In the genomic region with DNA sequence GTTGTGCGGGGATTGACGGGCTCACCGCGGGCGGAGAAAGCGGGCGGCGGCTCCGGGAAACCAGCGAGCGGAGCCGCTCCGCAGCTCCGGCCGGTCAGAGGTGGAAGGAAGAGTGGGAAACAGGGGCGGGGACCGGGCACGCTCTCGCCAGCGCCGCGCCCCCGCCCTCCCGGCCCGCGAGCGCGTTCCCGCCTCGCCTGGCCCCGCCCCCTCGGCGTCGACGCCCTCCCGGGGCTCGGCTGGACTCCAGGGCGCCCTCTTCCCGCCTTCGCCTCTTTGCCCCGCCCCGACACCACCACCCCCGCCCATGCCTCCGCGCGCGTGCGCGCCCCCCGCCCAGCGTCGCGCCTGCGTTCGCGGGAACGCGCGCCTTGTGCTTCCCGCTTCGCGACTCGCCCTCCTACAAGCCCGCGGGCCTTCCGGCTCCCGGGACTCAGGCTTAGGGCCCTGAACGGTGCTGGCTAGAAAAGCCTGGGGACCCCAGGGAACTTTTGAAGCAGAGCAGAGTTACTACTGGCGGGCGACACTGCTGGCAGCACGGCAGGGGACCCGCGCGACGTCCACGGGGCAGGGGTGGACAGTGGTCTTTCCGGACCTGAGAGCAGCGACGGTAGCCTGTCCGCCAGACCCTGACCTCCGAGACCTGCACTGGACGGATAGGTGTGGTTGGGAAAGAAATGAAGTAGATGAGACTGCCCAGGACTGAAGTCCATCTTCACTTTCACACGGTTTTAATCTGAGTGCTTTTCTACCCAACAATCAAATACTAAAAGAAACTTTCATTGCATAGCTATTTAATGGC, we compare ENCODE assay signal across 8 mouse cellular contexts. TPM values are rescaled to one million over a fixed set of nuclear protein-coding genes. Genes with fewer than 3 reads are reported as not detected.
DNase-seq lines count a peak whose midpoint lies in the region; ATAC-seq and TF ChIP-seq lines count a peak whose summit lies in the region.

TSS of gene Ptbp3 (minus strand) at position 190 of the 802 bp plus-strand sequence.

- H3K4me3 ChIP-seq in embryonic facial prominence, embryonic 13.5 days = peak within 1 kb of the TSS; percentile 77
- H3K4me3 ChIP-seq in kidney, adult 2 months (ENCODE audit: insufficient read depth, low read depth, low read length) = peak within 1 kb of the TSS; percentile 97
- H3K4me3 ChIP-seq in limb, embryonic 12.5 days (replicated peaks) = peak within 1 kb of the TSS; percentile 83
- H3K4me3 ChIP-seq in midbrain, embryonic 15.5 days = peak within 1 kb of the TSS; percentile 97
- H3K4me3 ChIP-seq in spleen, adult 2 months (ENCODE audit: extremely low read depth, insufficient read depth, insufficient read length) = peak within 1 kb of the TSS; percentile 100

- peak within 1 kb of the TSS; percentile 94 for H3K27ac ChIP-seq in embryonic facial prominence, embryonic 13.5 days
- peak within 1 kb of the TSS; percentile 97 for H3K27ac ChIP-seq in kidney, adult 2 months (ENCODE audit: insufficient read depth, low read depth, low read length)
- peak within 1 kb of the TSS; percentile 93 for H3K27ac ChIP-seq in limb, embryonic 12.5 days
- peak within 1 kb of the TSS; percentile 94 for H3K27ac ChIP-seq in midbrain, embryonic 15.5 days
- H3K27ac ChIP-seq in spleen, adult 2 months (ENCODE audit: insufficient read depth, low read length) = peak within 1 kb of the TSS; percentile 100

- H3K4me1 ChIP-seq in embryonic facial prominence, embryonic 13.5 days = peaks cover 14% of the 10 kb centered on the region
- H3K4me1 ChIP-seq in kidney, adult 2 months (ENCODE audit: control insufficient read depth, insufficient read depth, low read length) = peaks cover 14% of the 10 kb centered on the region
- H3K4me1 ChIP-seq in limb, embryonic 12.5 days (replicated peaks) = peaks cover 10% of the 10 kb centered on the region
- H3K4me1 ChIP-seq in midbrain, embryonic 15.5 days = peaks cover 10% of the 10 kb centered on the region
- H3K4me1 ChIP-seq in spleen, adult 2 months (ENCODE audit: control insufficient read depth, insufficient read depth, insufficient read length) = peaks cover 7% of the 10 kb centered on the region

- no peaks in the 10 kb centered on the region for H3K9me3 ChIP-seq in embryonic facial prominence, embryonic 13.5 days
- no peaks in the 10 kb centered on the region for H3K9me3 ChIP-seq in limb, embryonic 12.5 days
- H3K9me3 ChIP-seq in midbrain, embryonic 15.5 days = no peaks in the 10 kb centered on the region

- H3K36me3 ChIP-seq in embryonic facial prominence, embryonic 13.5 days = no peaks in the 10 kb centered on the region
- H3K36me3 ChIP-seq in kidney, adult 2 months (ENCODE audit: control insufficient read depth, insufficient read depth, low read length) = no peaks in the 10 kb centered on the region
- no peaks in the 10 kb centered on the region for H3K36me3 ChIP-seq in limb, embryonic 12.5 days
- no peaks in the 10 kb centered on the region for H3K36me3 ChIP-seq in midbrain, embryonic 15.5 days (replicated peaks)
- H3K36me3 ChIP-seq in spleen, adult 2 months (ENCODE audit: control insufficient read depth, insufficient read depth, low read length) = no peaks in the 10 kb centered on the region

- peak; percentile 89 for ATAC-seq in embryonic facial prominence, embryonic 13.5 days (ENCODE audit: insufficient number of reproducible peaks, insufficient read depth, low FRiP score, low TSS enrichment, low read depth)
- ATAC-seq in limb, embryonic 12.5 days (ENCODE audit: insufficient number of reproducible peaks, insufficient read depth, low FRiP score, low TSS enrichment, low read depth) = peak; percentile 94
- ATAC-seq in midbrain, embryonic 15.5 days (replicated peaks) = peak; percentile 94

- peak within 1 kb of the TSS; percentile 81 for H3K4me2 ChIP-seq in embryonic facial prominence, embryonic 13.5 days
- H3K4me2 ChIP-seq in limb, embryonic 12.5 days = peak within 1 kb of the TSS; percentile 71
- peak within 1 kb of the TSS; percentile 86 for H3K4me2 ChIP-seq in midbrain, embryonic 15.5 days

- TF ChIP-seq POLR2A in kidney, adult 2 months (IDR thresholded peaks at IDR 0.05; ENCODE audit: low read depth, low read length) = peak; percentile 44
- peak; percentile 69 for TF ChIP-seq POLR2A in spleen, adult 2 months (IDR thresholded peaks at IDR 0.05; ENCODE audit: low read depth, low read length)

- DNase-seq in 3134 (ENCODE audit: extremely low read depth, insufficient read length, low spot score) = peak; percentile 97
- peak; percentile 96 to 98 for DNase-seq in adrenal gland, postnatal 36 days
- DNase-seq in heart, adult 18-20 months = peak; percentile 92 to 95
- DNase-seq in kidney, adult 2 months = peak; percentile 96
- DNase-seq in spleen, adult 2 months (ENCODE audit: low read depth in 1 of 2, low spot score in 2 of 2) = peak; percentile 85 to 90

- TF ChIP-seq CTCF in kidney, adult 2 months (conservative IDR thresholded peaks at IDR 0.05; ENCODE audit: insufficient read depth, insufficient read length, low read depth, low read length) = no peak
- no peak for TF ChIP-seq CTCF in spleen, adult 2 months (IDR thresholded peaks at IDR 0.05; ENCODE audit: extremely low read depth, insufficient read depth, insufficient read length, insufficient replicate concordance)

- H3K9ac ChIP-seq in embryonic facial prominence, embryonic 13.5 days = peak within 1 kb of the TSS; percentile 91
- H3K9ac ChIP-seq in limb, embryonic 12.5 days (replicated peaks) = peak within 1 kb of the TSS; percentile 91
- peak within 1 kb of the TSS; percentile 94 for H3K9ac ChIP-seq in midbrain, embryonic 15.5 days

- WGBS in embryonic facial prominence, embryonic 13.5 days = under 1% methylated on average over 83 of the region's 83 CpGs
- WGBS in kidney, adult 2 months = under 1% methylated on average over 83 of the region's 83 CpGs
- under 1% methylated on average over 65 of the region's 83 CpGs for WGBS in limb, embryonic 12.5 days
- WGBS in midbrain, embryonic 15.5 days = 1% methylated on average over 71 of the region's 83 CpGs
- under 1% methylated on average over 55 of the region's 83 CpGs for WGBS in spleen, adult 2 months

- no peaks in the 10 kb centered on the region for H3K27me3 ChIP-seq in embryonic facial prominence, embryonic 13.5 days
- H3K27me3 ChIP-seq in kidney, adult 2 months (replicated peaks; ENCODE audit: control insufficient read depth, insufficient read depth, low read length) = no peaks in the 10 kb centered on the region
- no peaks in the 10 kb centered on the region for H3K27me3 ChIP-seq in limb, embryonic 12.5 days
- H3K27me3 ChIP-seq in midbrain, embryonic 15.5 days (replicated peaks) = no peaks in the 10 kb centered on the region
- no peaks in the 10 kb centered on the region for H3K27me3 ChIP-seq in spleen, adult 2 months (ENCODE audit: control insufficient read depth, insufficient read depth, low read length)

RNA-seq across cellular contexts. Expression of gene Ptbp3, which starts in this region (rescaled TPM):
- total RNA-seq in adrenal gland, postnatal 36 days (2021) = 100 to 1,000 TPM; 104 to 123 TPM
- polyA plus RNA-seq in embryonic facial prominence, embryonic 13.5 days (2015; fragmentation: Nextera tagmentation; extraction: Ambion mirVana) = 38.1 and 50.3 TPM in 2 replicates
- 10 to 100 TPM; 23.5 to 26.8 TPM for total RNA-seq in heart, adult 18-20 months (2021)
- 32.8 and 33.8 TPM in 2 replicates for polyA plus RNA-seq in kidney, adult 2 months (2012; rRNA removed)
- 39.9 and 42.1 TPM in 2 replicates for polyA plus RNA-seq in limb, embryonic 12.5 days (2016; fragmentation: Nextera tagmentation; extraction: Ambion mirVana)
- 16.9 and 18.9 TPM in 2 replicates for polyA plus RNA-seq in midbrain, embryonic 15.5 days (2015; fragmentation: Nextera tagmentation; extraction: Ambion mirVana)
- 49.8 and 53.0 TPM in 2 replicates for polyA plus RNA-seq in spleen, adult 2 months (2012; rRNA removed)

Comparison
In these comparisons a context has a peak if more than half of its experiments do, and no peak if none do; other contexts are left out.
1. Peak in every context shown above with its lines: DNase-seq, ATAC-seq, H3K4me3 ChIP-seq and H3K27ac ChIP-seq.